Mouse (Mus musculus): ENCODE results near the gene Plek.

The Plek gene

GRCm38 (mm10) chr11:17000353-17001334, 51.5 kb downstream of the Plek start:
- no peak for DNase-seq (ENCODE audit: low spot score)

- DNase-seq (ENCODE audit: low spot score) = no peak
These were observed 52.2 kb downstream of the Plek start for GRCm38 (mm10) chr11:16999933-17000332.

- DNase-seq (ENCODE audit: low spot score) = no peak
These were observed 52.8 kb downstream of the Plek start for GRCm38 (mm10) chr11:16999387-16999786.

GRCm38 (mm10) chr11:16997465-16997864, 54.7 kb downstream of the Plek start:
- DNase-seq (ENCODE audit: low spot score) = no peak

GRCm38 (mm10) chr11:16996818-16997217, 55.4 kb downstream of the Plek start:
- DNase-seq (ENCODE audit: low spot score) = no peak

GRCm38 (mm10) chr11:16992880-16993279, 59.3 kb downstream of the Plek start:
- DNase-seq (ENCODE audit: low spot score) = no peak

GRCm38 (mm10) chr11:16989885-16990284, 62.3 kb downstream of the Plek start:
- DNase-seq (ENCODE audit: low spot score) = no peak

- no peak for DNase-seq (ENCODE audit: low spot score)
These were observed 64.3 kb downstream of the Plek start for GRCm38 (mm10) chr11:16987745-16988328.

- no peak for DNase-seq (ENCODE audit: low spot score)
These were observed 65.5 kb downstream of the Plek start for GRCm38 (mm10) chr11:16986550-16987187.

- DNase-seq (ENCODE audit: low spot score) = no peak
These were observed 73.9 kb downstream of the Plek start for GRCm38 (mm10) chr11:16978161-16978707.

GRCm38 (mm10) chr11:16977611-16978010, 74.6 kb downstream of the Plek start:
- DNase-seq (ENCODE audit: low spot score) = no peak

- DNase-seq (ENCODE audit: low spot score) = no peak
These were observed 75.2 kb downstream of the Plek start for GRCm38 (mm10) chr11:16976937-16977336.

- DNase-seq (ENCODE audit: low spot score) = no peak
These were observed 79.1 kb downstream of the Plek start for GRCm38 (mm10) chr11:16973086-16973485.

GRCm38 (mm10) chr11:16972027-16972426, 80.2 kb downstream of the Plek start:
- DNase-seq (ENCODE audit: low spot score) = no peak

- DNase-seq (ENCODE audit: low spot score) = no peak
These were observed 82.5 kb downstream of the Plek start for GRCm38 (mm10) chr11:16969650-16970049.

- DNase-seq (ENCODE audit: low spot score) = no peak
These were observed 84.4 kb downstream of the Plek start for GRCm38 (mm10) chr11:16967806-16968205.

GRCm38 (mm10) chr11:16958520-16958919, 93.7 kb downstream of the Plek start:
- no peak for DNase-seq (ENCODE audit: low spot score)

GRCm38 (mm10) chr11:16957030-16957429, 95.2 kb downstream of the Plek start:
- no peak for DNase-seq (ENCODE audit: low spot score)

- DNase-seq (ENCODE audit: low spot score) = no peak
These were observed 95.9 kb downstream of the Plek start for GRCm38 (mm10) chr11:16956115-16956862.

- no peak for DNase-seq (ENCODE audit: low spot score)
These were observed 100.5 kb downstream of the Plek start for GRCm38 (mm10) chr11:16951761-16952010.

- DNase-seq (ENCODE audit: low spot score) = peak; percentile 96
These were observed 101.0 kb downstream of the Plek start, which contains the start of gene Fbxo48 for GRCm38 (mm10) chr11:16950976-16951760. Gene Fbxo48, plus strand, starts transcription at chr11:16951375.
